Mouse (Mus musculus) macrophage (primary cell): Measurements from ENCODE around the gene March9. TPM values are rescaled to one million over a fixed set of nuclear protein-coding genes. Genes with fewer than 3 reads are reported as not detected.
A peak's percentile ranks its signal among the peaks of the same experiment; 100 is the strongest.
"Not testable (repeated sequence)": the region's sequence is repeated elsewhere in the genome, so short reads cannot be mapped to it uniquely, and the experiment has no call there.

ENCODE experiments used
- H3K27ac ChIP-seq: fragments of 350-480 bp; formaldehyde crosslinking; 2 replicates; pipeline ENCODE4 v1.9.0; 2021
- H3K36me3 ChIP-seq: fragments of 350-480 bp; formaldehyde crosslinking; 2 replicates; pipeline ENCODE4 v1.9.0; 2021; ENCODE audit errors: inconsistent target
- H3K4me3 ChIP-seq: fragments of 350-480 bp; formaldehyde crosslinking; 2 replicates; pipeline ENCODE4 v1.9.0; 2021; ENCODE audit errors: inconsistent target
- H3K79me2 ChIP-seq: fragments of 350-480 bp; formaldehyde crosslinking; 2 replicates; pipeline ENCODE4 v1.9.0; 2021; ENCODE audit errors: inconsistent target
- WGBS: methylation state at CpG from one replicate; pipeline ENCODE4 v1.1.7; 2026; ENCODE audit warnings: inconsistent platforms; ENCODE audit not compliant: missing documents; 5-methylcytosine and 5-hydroxymethylcytosine counted together
- polyA plus RNA-seq: library from polyadenylated mRNA; stranded (reverse); fragments of 250-400 nt; gene quantifications from 3 replicates; pipeline ENCODE4 v1.2.4, GENCODE M21; 2018; ENCODE audit warnings: inconsistent platforms

March9 gene
- polyA plus RNA-seq, 1 experiment from 2014 or later: 1.5 TPM

- H3K4me3 ChIP-seq: no peak overlapping the region
- H3K36me3 ChIP-seq: no peaks in the 10 kb centered on the region
- peaks cover 11% of the 10 kb centered on the region for H3K79me2 ChIP-seq
- 100% methylated on average over 1 of the region's 1 CpGs for WGBS
- H3K27ac ChIP-seq: no peak overlapping the region
Measured at GRCm38 (mm10) chr10:127073981-127074380, 14.0 kb upstream of the March9 start.

GRCm38 (mm10) chr10:127072969-127073368 lies 13.0 kb upstream of the March9 start:
- not testable (repeated sequence) for H3K4me3 ChIP-seq, H3K27ac ChIP-seq, H3K36me3 ChIP-seq
- WGBS: no CpG with 5 or more reads among the region's 2 CpGs
- H3K79me2 ChIP-seq: peaks cover 14% of the 10 kb centered on the region

- H3K4me3 ChIP-seq, H3K27ac ChIP-seq, H3K36me3 ChIP-seq: not testable (repeated sequence)
- peaks cover 14% of the 10 kb centered on the region for H3K79me2 ChIP-seq
- 56% methylated on average over 1 of the region's 4 CpGs for WGBS
Measured at GRCm38 (mm10) chr10:127072270-127072669, 12.3 kb upstream of the March9 start.

GRCm38 (mm10) chr10:127071203-127071602 lies 11.2 kb upstream of the March9 start:
- Histone ChIP-seq H3K36me3 (peaks cover 19% of the 10 kb centered on the region), H3K4me3 (peak overlapping the region; percentile 95), H3K79me2 (peaks cover 19% of the 10 kb centered on the region), H3K27ac (no peak overlapping the region)
- WGBS: 61% methylated on average over 9 of the region's 9 CpGs

GRCm38 (mm10) chr10:127070190-127071121 lies 10.5 kb upstream of the March9 start, which contains the start of gene Tspan31:
Gene Tspan31, minus strand, starts transcription at chr10:127070264.
- peaks cover 27% of the 10 kb centered on the region for H3K36me3 ChIP-seq
- H3K27ac ChIP-seq: peak within 1 kb of the TSS; percentile 82
- H3K4me3 ChIP-seq: peak within 1 kb of the TSS; percentile 95
- peaks cover 26% of the 10 kb centered on the region for H3K79me2 ChIP-seq
- 1% methylated on average over 36 of the region's 36 CpGs for WGBS

GRCm38 (mm10) chr10:127069281-127070189 lies 9.6 kb upstream of the March9 start:
- Histone ChIP-seq H3K79me2 (peaks cover 35% of the 10 kb centered on the region), H3K27ac (peak overlapping the region; percentile 82), H3K4me3 (peak overlapping the region; percentile 95), H3K36me3 (peaks cover 34% of the 10 kb centered on the region)
- 15% methylated on average over 30 of the region's 30 CpGs for WGBS

GRCm38 (mm10) chr10:127068360-127069038 lies 8.5 kb upstream of the March9 start:
- Histone ChIP-seq H3K27ac (no peak overlapping the region), H3K79me2 (peaks cover 46% of the 10 kb centered on the region), H3K36me3 (peaks cover 34% of the 10 kb centered on the region), H3K4me3 (no peak overlapping the region)
- WGBS: 31% methylated on average over 9 of the region's 9 CpGs

- Histone ChIP-seq H3K36me3 (peaks cover 34% of the 10 kb centered on the region), H3K79me2 (peaks cover 46% of the 10 kb centered on the region), H3K27ac (no peak overlapping the region), H3K4me3 (no peak overlapping the region)
- WGBS: 92% methylated on average over 14 of the region's 14 CpGs
Measured at GRCm38 (mm10) chr10:127066519-127067018, 6.6 kb upstream of the March9 start.

GRCm38 (mm10) chr10:127065981-127066380 lies 6.0 kb upstream of the March9 start:
- 89% methylated on average over 7 of the region's 9 CpGs for WGBS
- H3K4me3 ChIP-seq: no peak overlapping the region
- H3K27ac ChIP-seq: no peak overlapping the region
- H3K36me3 ChIP-seq: peaks cover 34% of the 10 kb centered on the region
- H3K79me2 ChIP-seq: peaks cover 46% of the 10 kb centered on the region

GRCm38 (mm10) chr10:127063913-127064870 lies 4.2 kb upstream of the March9 start:
- Histone ChIP-seq H3K79me2 (peaks cover 37% of the 10 kb centered on the region), H3K36me3 (peaks cover 34% of the 10 kb centered on the region), H3K27ac (peak overlapping the region; percentile 87), H3K4me3 (peak overlapping the region; percentile 69)
- WGBS: 8% methylated on average over 37 of the region's 37 CpGs

GRCm38 (mm10) chr10:127063239-127063872 lies 3.4 kb upstream of the March9 start, which contains the start of gene Cdk4:
Gene Cdk4, plus strand, starts transcription at chr10:127063534.
- under 1% methylated on average over 46 of the region's 46 CpGs for WGBS
- Histone ChIP-seq H3K4me3 (peak within 1 kb of the TSS; percentile 69), H3K79me2 (peaks cover 32% of the 10 kb centered on the region), H3K27ac (peak within 1 kb of the TSS; percentile 87), H3K36me3 (peaks cover 34% of the 10 kb centered on the region)

GRCm38 (mm10) chr10:127062503-127062902 lies 2.5 kb upstream of the March9 start:
- Histone ChIP-seq H3K4me3 (no peak overlapping the region), H3K27ac (peak overlapping the region; percentile 62), H3K79me2 (peaks cover 32% of the 10 kb centered on the region), H3K36me3 (peaks cover 28% of the 10 kb centered on the region)
- 39% methylated on average over 5 of the region's 5 CpGs for WGBS

- Histone ChIP-seq H3K27ac (peak overlapping the region; percentile 62), H3K79me2 (peaks cover 32% of the 10 kb centered on the region), H3K36me3 (peaks cover 24% of the 10 kb centered on the region)
- H3K4me3 ChIP-seq: not testable (repeated sequence)
- 95% methylated on average over 2 of the region's 4 CpGs for WGBS
Measured at GRCm38 (mm10) chr10:127062101-127062500, 2.1 kb upstream of the March9 start.
